Mouse (Mus musculus) left cerebral cortex, postnatal 25 days (tissue): ENCODE results near the gene Clec5a. TPM values are rescaled to one million over a fixed set of nuclear protein-coding genes. Genes with fewer than 3 reads are reported as not detected.
"Not testable (repeated sequence)": the region's sequence is repeated elsewhere in the genome, so short reads cannot be mapped to it uniquely, and the experiment has no call there.

Experiments used
- DNase-seq, 2 experiments: peaks; one replicate each; pipeline ENCODE4 v3.0.0; 2022; ENCODE audit warnings: low spot score in 2 of 2, mixed read lengths in 1 of 2
- intact Hi-C: fragments of 180-260 bp; cut with DNase I; formaldehyde crosslinking; loops from one replicate; pipeline ENCODE4 v1.15.1; 2025
- total RNA-seq, 2 experiments: library from RNA; stranded (reverse); gene quantifications; 2 replicates each; pipeline ENCODE4 v1.2.3; 2021

The Clec5a gene
- under 1 TPM; 0.76 to 0.89 TPM for total RNA-seq

DNA sequence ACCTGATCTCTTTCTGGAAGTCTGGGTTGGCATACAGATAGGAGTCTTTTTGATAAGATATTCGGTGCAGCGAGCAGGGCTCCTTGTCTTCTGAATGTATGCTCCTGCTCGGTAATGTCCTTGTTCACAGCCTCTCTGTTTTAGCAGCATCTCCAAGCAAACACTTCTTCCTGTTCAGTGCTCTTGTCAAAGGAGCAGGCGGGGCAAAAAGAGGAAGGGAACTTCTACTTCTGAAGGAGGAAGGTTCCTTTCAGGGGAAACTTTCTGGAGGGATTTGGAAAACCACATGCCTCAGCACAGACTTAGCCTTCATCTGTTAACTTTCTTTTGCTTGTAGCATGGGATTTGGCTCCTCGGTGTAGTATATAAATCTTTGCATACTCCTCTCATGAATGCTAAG, at the start of gene Clec5a:
Gene Clec5a (minus strand): TSS at position 177 of the 400 bp plus-strand sequence.
- intact Hi-C loops: no loop called here
- no peak for DNase-seq

DNA sequence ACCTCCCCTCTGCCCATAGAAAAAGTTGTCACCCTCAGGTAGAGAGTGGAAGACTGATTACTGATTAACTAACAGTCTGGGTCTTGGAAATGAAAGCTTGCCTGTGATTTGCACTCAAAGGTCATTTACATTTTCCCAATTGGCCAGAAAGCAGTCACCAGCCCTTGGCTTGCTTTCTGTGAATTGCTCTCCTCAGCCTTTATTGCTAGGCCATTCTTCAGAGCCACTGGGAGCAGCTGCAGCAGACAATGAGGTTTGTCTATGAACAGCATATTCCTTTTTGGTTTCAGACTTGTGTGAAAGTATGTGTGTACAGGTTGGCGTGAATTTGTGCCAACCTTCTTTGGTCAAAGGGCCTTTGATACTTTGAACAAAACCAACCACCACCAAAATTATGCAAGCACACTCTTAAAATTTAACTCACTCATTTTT, 49.0 kb upstream of the Clec5a start:
- DNase-seq: no peak
- intact Hi-C loops: no loop called here

GRCm38 (mm10) chr6:40628406-40629000, 42.9 kb upstream of the Clec5a start, which contains the start of gene Mgam:
Gene Mgam (plus strand): TSS chr6:40628831.
- no peak for DNase-seq
- intact Hi-C loops: no loop called here

DNA sequence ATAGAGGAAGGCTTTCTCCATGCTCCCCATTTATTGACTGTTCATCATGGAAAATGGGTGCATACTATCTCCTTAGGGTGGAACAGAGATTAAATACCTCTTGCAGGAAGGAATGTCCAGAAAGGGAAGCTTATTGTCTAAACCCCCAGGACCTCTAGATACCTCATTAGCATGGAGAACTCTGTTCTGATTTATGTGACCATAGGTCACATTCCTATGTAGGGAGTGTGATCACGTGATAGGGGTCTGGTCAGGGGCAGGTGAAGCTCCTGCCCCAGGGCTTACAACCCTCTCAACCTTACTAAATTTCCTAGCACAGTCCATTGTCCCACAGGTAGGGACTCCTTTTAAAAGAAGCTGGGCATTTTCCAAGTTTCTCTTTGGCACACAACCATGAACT, 40.5 kb upstream of the Clec5a start:
- intact Hi-C loops: no loop called here
- DNase-seq: no peak

DNA sequence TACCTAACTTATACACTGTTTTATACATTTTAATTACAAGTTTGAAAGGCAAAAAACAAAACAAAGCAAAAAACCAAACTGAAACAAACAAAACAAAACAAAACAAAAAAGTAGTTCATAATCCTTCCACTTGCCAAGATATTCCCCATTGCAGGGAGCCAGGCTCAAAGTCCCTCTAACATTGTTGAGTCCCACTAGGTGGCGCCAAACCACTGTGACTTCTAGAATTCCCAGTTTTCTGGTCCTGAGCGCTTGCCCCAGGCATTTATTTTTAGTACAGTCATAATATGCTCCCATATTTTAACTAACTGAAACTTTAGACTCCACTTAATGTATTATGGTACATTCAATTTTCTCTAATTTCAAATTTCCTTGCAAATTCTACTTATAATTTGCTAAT, 32.3 kb upstream of the Clec5a start:
- intact Hi-C loops: loop anchor here (1.0 kb wide), 1 partner anchor 71 kb away; no protein-coding TSS in a partner anchor
- DNase-seq: peak; percentile 46 to 75

- no peak for DNase-seq
- intact Hi-C loops: no loop called here
Measured at GRCm38 (mm10) chr6:40613260-40613852, 27.7 kb upstream of the Clec5a start, which contains the start of gene Tas2r138. Gene Tas2r138 (minus strand): TSS chr6:40613310.

DNA sequence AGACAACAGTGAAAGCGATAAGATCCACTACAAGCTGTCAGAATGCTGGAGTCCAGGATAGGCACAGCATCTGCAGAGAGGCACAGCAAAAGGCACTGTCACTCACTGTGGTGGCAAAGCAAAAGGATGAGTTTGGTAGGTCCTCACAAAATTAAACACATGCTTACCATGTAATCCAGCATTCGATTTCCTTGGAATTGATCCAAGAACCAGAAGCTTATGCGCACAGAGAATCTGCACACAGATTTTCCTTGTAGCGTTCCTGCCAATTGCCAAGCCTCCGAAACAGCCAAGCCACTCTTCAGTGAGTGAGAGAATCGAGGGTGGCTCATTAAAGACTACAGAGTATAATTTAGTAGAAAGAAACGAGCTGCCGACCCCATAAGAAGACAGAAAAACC, 24.6 kb upstream of the Clec5a start:
- intact Hi-C loops: no loop called here
- DNase-seq: peak; percentile 26 to 40

- intact Hi-C loops: no loop called here
- peak; percentile 77 to 95 for DNase-seq
Measured at GRCm38 (mm10) chr6:40607431-40607830, 21.8 kb upstream of the Clec5a start.

DNA sequence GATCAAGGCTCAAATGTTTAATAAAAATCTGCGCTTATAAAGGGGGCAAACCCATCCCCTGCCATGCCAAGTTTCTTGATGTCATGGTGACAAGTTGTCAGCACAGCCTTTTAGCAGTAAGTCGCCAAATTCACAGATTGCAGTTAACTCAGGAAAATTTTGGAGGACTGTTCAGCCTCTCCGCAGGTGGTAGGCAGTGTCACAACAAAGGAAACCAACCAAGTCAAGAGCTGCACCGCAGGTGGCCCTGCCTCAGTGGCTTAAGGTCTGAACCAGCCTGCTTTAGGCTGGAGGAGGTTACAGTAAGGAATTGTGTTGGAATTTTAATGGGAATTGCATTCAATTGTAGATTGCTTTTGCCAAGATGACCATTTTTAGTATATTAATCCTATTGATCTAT, 12.9 kb upstream of the Clec5a start:
- intact Hi-C loops, DNase-seq: not testable (repeated sequence)

- intact Hi-C loops: no loop called here
- no peak for DNase-seq
Measured at GRCm38 (mm10) chr6:40594804-40595550, 9.4 kb upstream of the Clec5a start.

GRCm38 (mm10) chr6:40588346-40588745, 2.7 kb upstream of the Clec5a start:
- DNase-seq: no peak
- intact Hi-C loops: no loop called here

DNA sequence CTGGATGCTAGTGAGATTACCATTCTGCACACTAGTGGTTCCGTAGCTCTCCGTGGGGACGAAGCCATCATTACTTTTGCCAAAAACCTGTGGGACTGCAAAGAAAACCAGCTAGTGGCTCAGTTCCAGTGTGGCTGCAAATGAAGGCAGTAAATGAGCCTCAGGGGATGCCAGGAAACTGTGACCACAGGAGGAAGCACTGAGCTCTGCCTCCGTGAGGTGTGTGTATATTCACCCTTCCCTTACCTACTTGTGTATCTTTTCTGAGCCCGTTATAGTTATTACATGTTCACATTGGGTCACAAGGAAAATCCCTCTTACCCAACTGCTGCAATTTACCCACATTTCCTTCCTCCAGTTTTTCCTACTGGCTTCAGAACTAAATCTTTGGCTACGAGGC, 1.3 kb downstream of the Clec5a start:
- no peak for DNase-seq
- intact Hi-C loops: no loop called here

GRCm38 (mm10) chr6:40576305-40576704, 9.3 kb downstream of the Clec5a start:
- intact Hi-C loops: no loop called here
- DNase-seq: no peak

GRCm38 (mm10) chr6:40573618-40574017, 12.0 kb downstream of the Clec5a start:
- peak in 1 of 2 experiments; percentile 6 for DNase-seq
- intact Hi-C loops: no loop called here

- intact Hi-C loops: no loop called here
Measured at GRCm38 (mm10) chr6:40569187-40569586, 16.4 kb downstream of the Clec5a start, which contains the start of gene Olfr460. Gene Olfr460 (plus strand): TSS chr6:40569487.

DNA sequence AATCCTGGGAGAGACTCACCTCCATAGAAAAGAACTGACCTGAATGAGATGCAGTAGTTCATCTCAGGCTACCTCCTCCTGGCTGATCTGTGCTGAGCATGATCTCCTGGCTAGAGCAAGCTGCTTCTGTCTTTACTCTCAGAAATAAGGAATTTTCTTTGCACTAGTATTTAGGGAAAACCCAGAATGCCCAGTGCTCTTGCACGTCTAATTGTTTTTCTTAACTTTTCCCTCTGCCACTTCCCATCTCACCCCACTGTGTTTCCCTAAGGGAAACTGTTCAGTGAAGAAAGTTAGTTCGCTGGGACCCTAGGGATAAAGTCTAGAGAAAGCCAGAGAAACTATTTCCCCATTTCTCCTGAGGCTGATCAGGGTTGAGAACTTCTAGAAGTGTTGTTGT, 30.7 kb downstream of the Clec5a start, which contains the start of gene Olfr461:
Gene Olfr461 (minus strand): TSS at position 101 of the 400 bp plus-strand sequence.
- intact Hi-C loops: no loop called here
- no peak for DNase-seq

More at GRCm38 (mm10) chr6:40569187-40569586, 16.4 kb downstream of the Clec5a start, which contains the start of gene Olfr460:
- DNase-seq: no peak

DNA sequence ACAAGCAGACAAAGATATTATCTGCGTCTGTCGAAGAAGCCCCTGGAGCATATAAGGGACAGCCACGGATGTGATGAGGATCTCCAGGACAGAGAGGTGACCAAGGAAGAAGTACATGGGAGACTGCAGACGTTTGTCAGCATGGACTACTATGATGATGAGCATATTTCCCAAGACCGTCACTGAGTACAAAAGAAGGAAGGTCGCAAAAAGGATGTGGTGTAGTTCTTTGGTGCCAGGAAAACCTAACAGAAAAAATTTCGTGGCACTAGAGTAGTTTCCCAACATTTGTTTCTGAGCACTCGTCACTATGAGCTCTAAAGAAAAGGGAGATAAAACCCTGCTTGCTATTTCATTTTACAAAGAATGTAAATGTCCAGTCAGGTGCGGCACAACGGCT, 40.9 kb downstream of the Clec5a start:
- no peak for DNase-seq
- intact Hi-C loops: no loop called here
